Mouse (Mus musculus) testis, postnatal 14 days (tissue): ENCODE measurements at regions not wholly inside any gene's neighbourhood (a gene's known extent, or its start where the extent isn't known, plus 50 kb on each side); places are given as distances from the start of the nearest gene placed in this dataset.
"Not testable (repeated sequence)": the region's sequence is repeated elsewhere in the genome, so short reads cannot be mapped to it uniquely, and the experiment has no call there.

Source experiments
- DNase-seq: peaks from one replicate; pipeline ENCODE4 v3.0.0; 2021; ENCODE audit warnings: low spot score

DNA sequence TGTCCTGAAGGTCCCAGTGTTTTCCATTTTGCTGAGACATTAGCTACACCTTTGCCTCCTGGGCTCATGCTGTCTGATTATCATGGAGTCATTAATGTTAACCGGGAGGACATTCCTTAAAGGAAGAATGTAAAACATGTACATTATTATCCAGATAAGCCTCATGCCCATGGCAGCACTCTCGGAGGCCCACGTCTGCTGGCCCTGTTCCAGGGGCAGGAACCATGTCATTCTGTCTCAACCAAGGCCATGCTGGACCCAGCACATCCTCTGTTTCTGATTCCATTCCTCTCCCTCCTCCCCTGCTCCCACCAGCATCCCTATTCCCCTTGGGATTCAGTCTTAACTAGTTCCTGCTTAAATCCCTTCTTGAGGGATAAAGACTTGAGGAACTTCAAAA lies 139.1 kb downstream of the Sptssa start:
- DNase-seq: no peak

GRCm38 (mm10) chr12:54516463-54516862 lies 139.9 kb downstream of the Sptssa start:
- DNase-seq: no peak

DNA sequence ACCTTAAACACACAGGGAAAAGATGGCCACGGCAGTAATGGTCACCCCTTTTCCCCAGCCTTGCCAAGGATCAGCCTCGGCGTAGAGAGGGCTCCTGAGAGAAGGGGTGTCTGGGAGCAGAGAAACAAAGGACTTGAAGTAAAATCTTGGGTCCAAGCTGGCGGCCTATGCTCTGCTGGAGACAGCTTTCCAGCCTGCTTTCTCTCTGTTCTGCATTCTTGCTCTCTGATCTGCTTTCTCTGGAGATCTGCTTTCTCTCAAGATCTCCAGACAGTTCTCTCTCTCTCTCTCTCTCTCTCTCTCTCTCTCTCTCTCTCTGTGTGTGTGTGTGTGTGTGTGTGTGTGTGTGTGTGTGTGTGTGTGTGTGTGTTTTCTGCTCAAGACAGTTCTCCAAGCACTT lies 140.3 kb downstream of the Sptssa start:
- not testable (repeated sequence) for DNase-seq

GRCm38 (mm10) chr12:54509903-54510302 lies 146.5 kb downstream of the Sptssa start:
- no peak for DNase-seq

- DNase-seq: no peak
These were observed 153.6 kb downstream of the Sptssa start for GRCm38 (mm10) chr12:54502775-54503174.

- no peak for DNase-seq
These were observed 156.4 kb downstream of the Sptssa start for GRCm38 (mm10) chr12:54499963-54500362.

DNA sequence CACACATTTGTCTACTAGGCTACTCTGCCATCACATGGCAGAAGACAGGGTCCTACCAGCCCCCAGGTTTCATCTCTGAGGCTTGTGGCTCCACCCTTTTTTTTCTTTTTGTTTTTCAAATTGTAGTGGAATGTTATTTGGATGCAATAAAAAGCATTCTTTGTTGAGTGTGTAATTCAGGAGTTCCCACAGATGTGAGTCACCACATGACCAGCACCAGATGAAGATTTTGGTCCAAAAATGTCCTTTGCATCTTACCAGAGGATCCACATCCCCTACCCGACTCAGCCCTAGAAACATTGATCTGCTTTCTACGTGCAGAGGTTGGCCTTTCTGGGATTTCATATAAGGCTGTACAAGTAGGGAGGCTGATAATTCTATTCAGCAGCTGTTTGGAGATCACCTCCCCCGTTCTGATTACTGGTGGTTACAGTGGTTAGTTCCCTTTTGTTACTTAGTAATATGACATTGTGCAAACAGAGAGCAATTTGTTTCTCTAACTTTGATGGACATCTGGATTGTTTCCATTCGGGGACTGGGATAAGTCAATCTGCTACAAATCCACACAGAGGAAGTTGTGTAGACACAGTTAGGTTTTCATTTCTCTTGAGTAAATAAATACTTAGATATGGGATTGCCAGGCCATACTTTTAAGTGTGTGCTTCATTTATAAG lies 160.5 kb downstream of the Sptssa start:
- no peak for DNase-seq

- DNase-seq: no peak
These were observed 161.5 kb downstream of the Sptssa start for GRCm38 (mm10) chr12:54494756-54495375.

GRCm38 (mm10) chr12:54492737-54493136 lies 163.6 kb downstream of the Sptssa start:
- DNase-seq: no peak

DNA sequence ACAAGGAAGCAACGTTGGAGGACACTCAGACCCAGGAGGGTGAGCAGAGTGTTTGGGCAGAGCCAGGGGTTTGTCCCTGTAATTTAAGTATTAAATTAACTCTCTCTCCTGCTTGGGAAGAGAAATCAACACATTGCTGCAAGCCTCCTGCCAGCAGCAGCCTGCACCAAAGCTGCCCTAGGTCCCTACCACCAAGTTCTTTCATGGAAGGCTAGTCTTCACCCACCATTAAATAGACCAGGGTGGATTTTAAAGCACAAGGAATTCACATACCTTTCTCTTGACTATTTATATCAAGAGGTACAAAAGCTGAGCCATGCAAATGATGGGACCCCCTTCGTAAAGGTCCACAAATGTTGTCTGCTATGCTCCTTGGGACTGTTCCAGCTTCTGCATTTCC lies 165.9 kb downstream of the Sptssa start:
- no peak for DNase-seq

DNA sequence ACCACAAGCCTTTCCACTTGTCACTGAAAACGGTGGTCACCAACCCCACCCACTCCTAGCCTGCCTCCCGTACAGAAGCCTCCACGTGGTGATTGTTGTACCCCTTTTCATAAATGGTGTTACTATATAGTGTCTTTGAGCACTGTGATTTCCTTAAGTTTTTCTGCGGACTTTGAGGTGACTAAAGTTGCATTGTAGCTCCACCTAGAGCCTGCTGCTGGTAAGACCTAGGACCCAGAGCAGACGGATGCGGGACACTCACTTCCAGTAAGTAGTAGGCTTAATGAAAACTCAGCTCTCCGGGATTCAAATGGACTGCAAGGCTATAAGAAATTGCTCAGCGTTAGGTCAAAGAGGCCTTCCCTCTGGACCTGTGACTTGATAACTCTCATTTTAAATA lies 166.7 kb downstream of the Sptssa start:
- peak; percentile 22 for DNase-seq

DNA sequence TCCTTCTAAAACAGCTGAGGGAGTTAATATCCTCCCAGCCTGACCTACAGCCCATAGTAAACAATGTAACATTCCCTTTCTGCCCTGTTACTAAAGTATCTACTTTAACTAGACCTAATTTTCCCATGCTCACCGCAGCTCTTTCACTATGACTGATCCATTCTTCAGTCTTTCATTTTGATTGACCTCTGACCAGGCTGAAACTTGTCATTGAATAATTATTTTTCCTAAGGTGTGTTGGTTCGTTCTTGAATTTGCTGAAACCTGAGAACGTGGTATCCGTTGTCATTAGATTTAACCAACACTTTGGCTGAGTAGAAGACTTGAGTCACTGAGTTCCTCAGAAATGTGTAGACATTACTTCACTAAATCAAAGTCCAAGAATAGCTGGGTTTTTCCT lies 168.7 kb downstream of the Sptssa start:
- DNase-seq: no peak

- DNase-seq: no peak
These were observed 174.4 kb downstream of the Sptssa start for GRCm38 (mm10) chr12:54482020-54482419.

- no peak for DNase-seq
These were observed 176.5 kb downstream of the Sptssa start for GRCm38 (mm10) chr12:54479841-54480240.

DNA sequence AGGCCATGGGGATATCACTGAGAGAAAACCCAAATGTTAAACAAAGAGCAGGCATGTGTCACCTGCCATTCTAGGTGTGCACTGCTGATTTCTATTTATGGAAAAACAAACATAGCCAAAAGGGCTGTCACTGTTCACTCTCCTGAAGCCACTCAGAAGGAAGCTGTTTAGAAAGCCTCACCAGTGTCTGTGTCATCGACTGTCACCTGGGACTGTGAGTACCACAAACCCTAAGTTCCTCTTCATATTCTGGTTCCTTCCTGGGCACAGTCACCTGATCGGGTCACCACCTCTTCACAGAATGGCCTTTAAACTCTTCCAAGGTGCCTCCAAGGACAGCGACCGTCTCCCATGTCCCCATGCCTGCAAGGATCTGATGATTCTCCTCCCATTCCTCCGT lies 183.5 kb downstream of the Sptssa start:
- no peak for DNase-seq

- no peak for DNase-seq
These were observed 184.0 kb downstream of the Sptssa start for GRCm38 (mm10) chr12:54472407-54472806.

- no peak for DNase-seq
These were observed 188.7 kb downstream of the Sptssa start for GRCm38 (mm10) chr12:54467635-54468034.

GRCm38 (mm10) chr12:54463806-54464205 lies 192.6 kb downstream of the Sptssa start:
- no peak for DNase-seq

DNA sequence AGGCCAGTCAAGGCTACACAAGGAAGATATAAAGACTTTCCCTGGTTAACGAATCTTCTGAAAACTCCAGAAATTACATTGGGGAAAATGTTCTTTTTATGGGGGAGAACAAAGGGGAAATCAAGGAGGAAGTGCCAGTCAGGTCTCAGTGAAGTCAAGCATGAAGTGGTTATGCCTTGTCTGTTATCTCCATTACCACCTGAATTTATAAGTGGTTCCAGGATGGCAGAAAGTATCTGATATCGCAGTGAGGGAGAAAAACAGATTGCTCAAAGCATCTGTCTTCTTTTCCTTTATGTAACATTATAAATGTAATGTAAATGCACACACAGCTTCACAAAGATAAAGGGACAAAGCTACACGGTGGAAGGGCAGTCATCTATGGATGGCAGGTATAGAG lies 195.0 kb downstream of the Sptssa start:
- no peak for DNase-seq

GRCm38 (mm10) chr12:54460135-54460523 lies 196.2 kb downstream of the Sptssa start:
- no peak for DNase-seq

GRCm38 (mm10) chr12:54459462-54460134 lies 196.8 kb downstream of the Sptssa start:
- DNase-seq: no peak

GRCm38 (mm10) chr12:54456731-54457130 lies 199.6 kb downstream of the Sptssa start:
- no peak for DNase-seq

DNA sequence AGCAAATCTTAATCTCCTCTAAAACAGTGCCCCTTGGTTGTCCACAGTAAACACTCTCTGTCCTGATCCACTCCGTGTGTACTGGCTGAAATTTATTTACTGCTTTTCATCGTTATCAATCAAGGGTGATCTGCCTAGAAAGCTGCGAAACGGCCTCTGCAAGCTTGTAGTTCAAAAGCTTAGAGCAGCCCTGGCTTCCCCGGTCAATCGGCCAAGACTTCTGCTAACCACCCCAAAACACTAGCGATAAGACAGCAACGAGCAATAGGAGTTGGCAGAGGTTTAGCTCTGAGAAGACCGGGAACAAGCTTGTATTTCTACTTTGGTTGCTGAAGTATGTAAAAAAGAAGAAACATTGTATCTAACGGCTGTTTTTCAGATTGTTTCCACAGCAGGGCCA lies 201.8 kb downstream of the Sptssa start:
- DNase-seq: peak; percentile 46
